Mouse (Mus musculus) frontal cortex, postnatal 14 days (tissue): Measurements from ENCODE around the gene Tbxa2r.

Experiments used
- DNase-seq, 2 experiments: peaks; one replicate each; pipeline ENCODE4 v3.0.0; 2022; ENCODE audit warnings: low spot score in 2 of 2

Tbxa2r gene

DNA sequence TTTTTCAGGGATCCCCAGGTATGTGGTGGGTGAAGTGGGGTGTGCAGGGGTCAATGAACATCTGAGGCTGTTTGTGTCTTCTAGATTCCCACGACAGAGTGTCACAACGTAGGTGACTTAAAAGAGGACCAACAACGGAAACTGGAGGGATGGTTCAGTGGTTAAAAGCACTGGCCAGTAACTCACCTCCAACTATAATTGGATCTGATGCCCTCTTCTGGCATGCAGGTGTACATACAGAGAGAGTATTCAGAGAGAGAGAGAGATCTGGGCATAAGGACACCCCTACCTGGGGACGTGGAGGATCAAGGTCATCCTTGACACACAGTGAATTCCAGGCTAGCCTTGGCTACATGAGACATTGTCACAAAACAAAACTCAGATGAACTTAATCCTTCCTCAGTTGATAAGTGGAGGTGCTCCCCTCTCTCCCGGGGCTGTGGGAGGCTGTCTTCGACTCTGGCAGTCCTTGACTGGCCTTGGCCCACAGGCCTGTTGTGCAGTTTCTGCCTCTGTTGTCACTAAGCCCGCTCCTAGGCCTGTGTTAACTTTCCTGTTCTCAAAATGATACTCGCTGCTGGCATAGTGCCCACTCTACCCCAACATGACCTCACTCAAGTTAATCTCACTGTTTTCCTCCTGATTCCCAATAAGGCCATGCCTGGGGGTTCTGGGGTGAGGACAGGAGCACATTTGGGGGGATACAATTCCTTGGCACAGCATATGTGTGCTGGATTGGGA is 16.1 kb downstream of the Tbxa2r start:
- no peak for DNase-seq

- DNase-seq: no peak
Measured at GRCm38 (mm10) chr10:81345162-81345534, 16.6 kb downstream of the Tbxa2r start.

DNA sequence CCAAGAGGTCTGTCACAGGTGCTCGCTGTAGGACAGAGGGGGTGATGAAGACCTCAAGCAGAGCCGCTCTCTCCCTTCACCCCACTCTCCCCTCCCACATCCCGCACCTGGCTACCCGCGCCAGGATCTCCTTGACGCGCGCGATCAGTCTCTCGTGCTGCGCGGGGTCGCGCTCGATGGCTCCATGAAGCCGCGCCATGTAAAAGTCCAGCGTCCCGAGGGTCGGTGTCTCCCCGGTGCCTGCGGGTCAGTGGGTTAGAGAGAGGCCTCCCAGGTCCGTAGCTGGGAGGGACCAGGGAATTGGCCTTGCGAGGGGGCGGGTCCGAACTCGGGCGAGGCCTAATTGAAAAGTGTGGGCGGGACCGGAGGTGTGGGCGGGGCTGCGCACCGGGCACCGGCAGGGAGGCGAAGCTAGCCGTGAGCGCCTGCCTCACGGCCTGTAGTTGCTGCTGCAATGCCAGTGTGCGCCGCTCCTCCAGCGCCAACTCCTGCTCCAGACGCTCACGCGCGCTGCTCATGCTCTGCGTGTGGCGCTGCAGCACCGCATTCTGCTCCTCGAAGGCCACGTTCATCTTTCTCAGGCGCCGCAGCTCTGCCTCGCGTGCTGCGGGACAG is 18.0 kb downstream of the Tbxa2r start:
- DNase-seq: peak in 1 of 2 experiments; percentile 36

DNA sequence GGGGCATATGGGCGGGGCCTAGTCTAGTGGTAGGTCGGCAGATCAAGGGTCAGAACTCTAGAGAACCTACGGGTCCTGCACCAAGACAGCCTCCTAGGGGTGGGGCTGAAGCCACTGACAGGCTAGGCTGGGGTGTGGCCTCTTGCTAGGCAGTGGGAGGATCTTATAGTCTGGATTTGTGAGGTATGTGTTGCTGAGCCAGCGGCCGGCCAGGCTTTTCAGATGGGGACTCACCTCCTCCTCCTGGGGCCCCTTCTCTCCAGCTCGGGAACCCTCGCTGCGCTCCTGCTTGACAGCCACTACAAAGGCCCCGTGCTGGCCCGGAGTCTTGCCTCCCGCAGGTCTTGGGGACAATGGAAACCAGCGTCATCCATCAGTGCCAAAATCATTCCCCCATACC is 20.6 kb downstream of the Tbxa2r start:
- no peak for DNase-seq

DNA sequence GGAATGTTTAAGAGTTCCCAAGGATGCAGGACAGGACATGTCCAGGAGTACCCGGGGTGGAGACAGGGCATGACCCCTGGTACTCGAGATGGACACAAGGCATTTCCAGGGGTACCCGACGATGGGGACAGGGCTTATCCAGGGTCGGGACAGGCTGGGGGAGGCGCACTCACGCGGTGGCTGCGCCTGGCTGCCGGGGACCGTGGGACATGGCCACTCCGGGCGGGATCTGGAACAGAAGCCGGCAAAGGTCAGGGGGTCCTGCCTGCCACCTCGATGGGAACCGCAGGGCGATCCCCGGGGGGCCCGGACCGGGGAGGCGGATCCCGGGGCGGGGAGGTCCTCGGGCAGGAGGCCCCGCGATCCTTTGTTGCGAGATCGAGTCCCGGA is 21.4 kb downstream of the Tbxa2r start:
- DNase-seq: no peak

- DNase-seq: peak; percentile 99 to 100
Measured at GRCm38 (mm10) chr10:81350351-81351063, 22.0 kb downstream of the Tbxa2r start, which contains the start of gene Hmg20b. Gene Hmg20b, minus strand, starts transcription at chr10:81350480.

- no peak for DNase-seq
Measured at GRCm38 (mm10) chr10:81351678-81352291, 23.3 kb downstream of the Tbxa2r start.

- no peak for DNase-seq
Measured at GRCm38 (mm10) chr10:81354738-81355477, 26.4 kb downstream of the Tbxa2r start.

GRCm38 (mm10) chr10:81355533-81355932 is 27.0 kb downstream of the Tbxa2r start:
- no peak for DNase-seq

DNA sequence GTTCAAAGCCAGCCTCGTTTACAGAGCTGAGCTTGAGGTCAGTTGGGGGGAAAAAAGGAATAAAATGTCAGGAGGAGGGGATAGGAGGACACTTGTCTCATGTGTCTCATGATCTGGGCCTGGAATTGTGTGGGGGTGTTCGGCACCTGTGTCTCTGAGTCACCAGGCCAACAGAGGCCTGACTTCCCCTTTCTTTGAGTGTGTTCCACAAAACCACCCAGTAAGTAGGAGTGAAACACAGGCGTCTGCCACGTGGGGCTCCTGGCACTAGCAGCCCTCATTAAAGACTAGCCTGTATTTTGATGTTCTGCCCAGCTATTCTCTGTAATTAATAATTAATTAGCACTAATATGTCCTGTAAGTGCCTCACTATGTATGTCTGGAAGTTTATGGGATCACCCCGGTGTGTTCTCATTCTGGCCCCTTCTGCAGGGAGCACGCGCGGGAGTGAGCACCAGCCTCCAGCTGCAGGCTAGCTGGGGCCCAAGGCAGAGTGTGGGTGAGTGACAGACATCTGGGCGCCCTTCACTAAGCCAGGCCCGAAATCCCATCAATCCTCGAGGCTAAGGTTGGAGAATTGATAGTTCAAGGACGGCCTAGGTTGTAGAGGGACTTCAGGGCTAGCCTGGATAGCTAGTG is 27.9 kb downstream of the Tbxa2r start:
- no peak for DNase-seq

DNA sequence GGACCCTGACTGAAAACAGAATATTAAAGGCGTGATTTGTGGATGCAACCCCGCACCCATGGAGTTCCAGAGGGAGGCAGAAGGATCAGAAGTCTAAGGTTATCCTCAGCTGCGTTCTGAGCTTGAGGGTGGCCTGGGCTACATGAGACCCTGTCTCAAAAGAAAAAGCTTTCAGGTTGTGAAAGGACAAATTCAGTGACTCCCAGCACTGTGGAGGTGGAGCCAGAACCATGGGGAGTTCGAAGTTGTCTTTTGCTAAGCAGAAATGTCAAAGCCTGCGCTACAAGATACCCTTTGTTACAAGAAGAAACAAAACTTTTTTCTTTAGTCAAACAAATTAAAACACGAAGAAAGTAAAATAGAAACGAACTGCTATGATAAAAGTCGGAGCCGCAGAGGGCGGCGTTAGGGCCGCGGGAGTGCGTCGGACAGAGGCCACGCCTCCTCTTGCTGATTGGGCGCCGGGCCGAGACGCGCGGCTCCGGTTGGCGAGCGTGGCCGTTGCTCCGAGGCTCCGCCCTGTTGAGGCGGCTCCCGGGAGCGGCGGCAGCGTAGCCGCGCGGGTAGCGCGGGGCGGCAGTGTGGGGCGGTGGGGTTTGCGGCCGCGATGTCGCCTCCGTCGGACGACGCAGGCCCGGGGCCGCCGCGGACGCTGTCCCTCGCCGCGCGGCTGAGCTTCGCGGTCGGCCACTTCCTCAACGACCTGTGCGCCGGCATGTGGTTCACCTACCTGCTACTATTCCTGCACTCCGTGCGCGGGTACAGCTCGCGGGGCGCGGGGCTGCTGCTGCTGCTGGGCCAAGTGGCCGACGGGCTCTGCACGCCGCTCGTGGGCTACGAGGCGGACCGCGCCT is 28.7 kb downstream of the Tbxa2r start, which contains the start of gene Mfsd12:
Gene Mfsd12 (plus strand): TSS at position 501 of the 854 bp plus-strand sequence.
- DNase-seq: peak; percentile 75 to 88

- DNase-seq: no peak
Measured at GRCm38 (mm10) chr10:81358209-81358608, 29.7 kb downstream of the Tbxa2r start.

GRCm38 (mm10) chr10:81358841-81359240 is 30.3 kb downstream of the Tbxa2r start:
- DNase-seq: no peak

GRCm38 (mm10) chr10:81360721-81361120 is 32.2 kb downstream of the Tbxa2r start:
- DNase-seq: no peak

DNA sequence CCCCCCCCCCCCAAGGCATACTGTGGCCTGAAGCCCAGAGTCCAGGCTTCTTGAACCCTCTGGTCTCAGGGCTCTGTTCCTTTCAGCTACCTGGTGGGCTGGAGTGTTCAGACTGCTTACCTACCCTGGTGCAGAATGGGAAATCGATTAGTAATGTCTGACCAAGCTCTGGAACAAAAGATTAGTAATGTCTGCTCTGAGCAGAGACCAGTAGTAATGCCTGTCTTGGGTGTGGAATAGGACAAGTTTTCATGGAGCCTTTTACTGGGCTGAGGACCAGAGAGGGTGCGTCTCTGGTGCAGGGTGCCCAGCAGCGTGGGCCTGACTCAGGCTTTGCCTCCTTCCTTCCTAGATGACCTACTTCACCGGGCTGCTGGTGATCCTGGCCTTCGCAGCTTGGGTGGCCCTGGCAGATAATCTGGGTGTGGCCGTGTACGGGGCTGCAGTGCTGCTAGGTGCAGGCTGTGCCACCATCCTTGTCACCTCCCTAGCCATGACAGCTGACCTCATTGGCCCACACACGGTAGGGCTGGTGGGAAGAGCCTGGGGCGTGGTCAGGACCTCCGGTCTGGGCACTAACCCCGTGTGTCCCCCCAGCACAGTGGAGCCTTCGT is 33.9 kb downstream of the Tbxa2r start:
- DNase-seq: no peak

- no peak for DNase-seq
Measured at GRCm38 (mm10) chr10:81363436-81364346, 35.2 kb downstream of the Tbxa2r start.

DNA sequence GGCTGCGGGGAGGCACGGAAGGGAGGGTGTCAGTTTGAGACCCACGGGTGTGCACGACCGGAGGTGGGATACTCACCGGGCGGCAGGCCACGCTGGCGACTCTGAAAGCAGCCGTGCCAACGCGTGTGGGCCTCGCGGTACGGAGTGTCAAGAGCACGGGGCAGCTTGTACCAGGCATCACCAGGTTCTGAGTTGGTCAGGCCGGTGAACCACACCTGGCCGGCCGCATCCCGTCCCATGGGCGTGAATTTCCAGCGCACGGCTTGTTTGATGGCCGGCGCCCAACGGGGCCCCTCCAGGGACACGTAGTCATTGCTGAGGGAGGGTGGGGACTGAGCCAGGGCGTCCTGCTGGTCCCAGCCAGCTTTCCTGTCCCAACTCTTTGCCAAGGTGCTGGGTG is 36.1 kb downstream of the Tbxa2r start:
- no peak for DNase-seq

DNA sequence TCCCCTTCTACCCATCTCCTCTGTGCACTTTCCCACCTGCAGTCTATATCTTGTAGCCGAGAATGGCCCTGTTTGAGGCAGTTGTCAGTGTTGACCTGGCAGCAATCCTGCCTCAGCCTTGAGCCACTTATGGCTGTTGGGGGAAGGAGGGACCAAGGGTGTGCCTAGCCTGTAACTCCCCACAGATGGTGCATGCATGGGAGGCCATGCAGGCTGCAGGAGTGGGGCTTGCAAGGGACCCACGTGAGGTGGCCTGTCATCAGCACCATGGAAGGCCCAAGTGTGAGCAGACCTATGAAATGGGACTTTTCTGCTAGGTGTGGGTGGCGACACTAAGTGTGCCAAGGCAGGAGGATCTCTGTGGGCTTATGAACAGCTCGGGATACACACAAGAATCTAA is 36.5 kb downstream of the Tbxa2r start:
- no peak for DNase-seq
